In genomic region chr7:141487141-141487540, GRCm38 (mm10) we compare ENCODE assay signal across 20 mouse cellular contexts. TPM values are rescaled to one million over a fixed set of nuclear protein-coding genes. Genes with fewer than 3 reads are reported as not detected.
DNase-seq lines count a peak whose midpoint lies in the region; ATAC-seq and TF ChIP-seq lines count a peak whose summit lies in the region.
"Had no signal": no experiment of that assay in that cellular context is flagged by ENCODE, and none has a peak within 500 bp of the region (broad histone marks: within the 10 kb centered on the region; RNA-seq: fewer than 3 reads in every experiment).

No protein-coding gene starts in this region.

- no peak for TF ChIP-seq POLR2A in cerebellum, adult 2 months (IDR thresholded peaks at IDR 0.05; ENCODE audit: borderline replicate concordance, insufficient read depth, low read length)

- no peak overlapping the region for H3K4me2 ChIP-seq in embryonic facial prominence, embryonic 13.5 days
- H3K4me2 ChIP-seq in neural tube, embryonic 12.5 days (replicated peaks): no peak overlapping the region
- H3K4me2 ChIP-seq: forebrain, embryonic 13.5 days; heart, embryonic 11.5 days; hindbrain, embryonic 12.5 days had no signal

- H3K9ac ChIP-seq in embryonic facial prominence, embryonic 13.5 days: 0 out of 2 replicates have a peak overlapping the region, but pooled peaks have one; percentile 32
- 0 out of 2 replicates have a peak overlapping the region, but pooled peaks have one; percentile 13 for H3K9ac ChIP-seq in neural tube, embryonic 12.5 days
- H3K9ac ChIP-seq: hindbrain, embryonic 12.5 days had no signal

- peak overlapping the region; percentile 87 for H3K27ac ChIP-seq in cerebellum, adult 2 months (ENCODE audit: insufficient read depth, low read length)
- H3K27ac ChIP-seq in embryonic facial prominence, embryonic 13.5 days: no peak overlapping the region
- H3K27ac ChIP-seq in embryonic facial prominence, embryonic 10.5 days (replicated peaks): no peak overlapping the region
- peak overlapping the region; percentile 23; the same call in 1 of the 2 replicates for H3K27ac ChIP-seq in neural tube, embryonic 12.5 days
- H3K27ac ChIP-seq: forebrain, embryonic 10.5 days; forebrain, embryonic 13.5 days; hindbrain, embryonic 12.5 days; hindbrain, postnatal 0 days had no signal

- H3K4me1 ChIP-seq in cerebellum, adult 2 months (ENCODE audit: control insufficient read depth, insufficient read depth, low read length): peaks cover 65% of the 10 kb centered on the region
- peaks cover 7% of the 10 kb centered on the region for H3K4me1 ChIP-seq in embryonic facial prominence, embryonic 13.5 days
- peaks cover 17% of the 10 kb centered on the region for H3K4me1 ChIP-seq in embryonic facial prominence, embryonic 10.5 days
- peaks cover 20% of the 10 kb centered on the region for H3K4me1 ChIP-seq in neural tube, embryonic 12.5 days

- H3K9me3 ChIP-seq in embryonic facial prominence, embryonic 13.5 days: no peaks in the 10 kb centered on the region
- no peaks in the 10 kb centered on the region for H3K9me3 ChIP-seq in embryonic facial prominence, embryonic 10.5 days
- no peaks in the 10 kb centered on the region for H3K9me3 ChIP-seq in neural tube, embryonic 12.5 days
- H3K9me3 ChIP-seq: forebrain, embryonic 10.5 days; forebrain, embryonic 13.5 days; hindbrain, embryonic 12.5 days had no signal

- TF ChIP-seq CTCF in cerebellum, adult 2 months (IDR thresholded peaks at IDR 0.05; ENCODE audit: borderline replicate concordance, insufficient read depth, low read depth, low read length): no peak

- no peaks in the 10 kb centered on the region for H3K27me3 ChIP-seq in cerebellum, adult 2 months (ENCODE audit: control insufficient read depth, insufficient read depth, low read length)
- H3K27me3 ChIP-seq in embryonic facial prominence, embryonic 13.5 days: peaks cover 26% of the 10 kb centered on the region
- peaks cover 24% of the 10 kb centered on the region for H3K27me3 ChIP-seq in embryonic facial prominence, embryonic 10.5 days (replicated peaks; ENCODE audit: low read depth, poor library complexity, severe bottlenecking)
- peaks cover 17% of the 10 kb centered on the region for H3K27me3 ChIP-seq in neural tube, embryonic 12.5 days (replicated peaks)

- 28% methylated on average over 7 of the region's 7 CpGs for WGBS in cerebellum, adult 2 months
- WGBS in embryonic facial prominence, embryonic 13.5 days: 73% methylated on average over 7 of the region's 7 CpGs
- 83% methylated on average over 7 of the region's 7 CpGs for WGBS in embryonic facial prominence, embryonic 10.5 days
- 66% methylated on average over 7 of the region's 7 CpGs for WGBS in neural tube, embryonic 12.5 days

- no peak for ATAC-seq in embryonic facial prominence, embryonic 13.5 days (ENCODE audit: insufficient number of reproducible peaks, insufficient read depth, low FRiP score, low TSS enrichment, low read depth)
- ATAC-seq in neural tube, embryonic 12.5 days (ENCODE audit: low FRiP score, low read depth): no peak
- ATAC-seq: forebrain, embryonic 13.5 days; forebrain, embryonic 16.5 days; hindbrain, postnatal 0 days; inflammation-experienced regulatory T-cells, adult 6 months; intestine, embryonic 16.5 days had no signal

- peaks cover 8% of the 10 kb centered on the region for H3K36me3 ChIP-seq in embryonic facial prominence, embryonic 13.5 days
- peaks cover 20% of the 10 kb centered on the region for H3K36me3 ChIP-seq in embryonic facial prominence, embryonic 10.5 days (replicated peaks)
- H3K36me3 ChIP-seq in neural tube, embryonic 12.5 days: peaks cover 6% of the 10 kb centered on the region; the same call in 1 of the 2 replicates

- peak in 1 of 2 experiments; percentile 42 for DNase-seq in cerebellum, adult 2 months
- no peak for DNase-seq in cerebellum, adult 9-10 months
- no peak for DNase-seq in embryonic facial prominence, embryonic 10.5 days (ENCODE audit: low spot score)
- DNase-seq in neural tube, embryonic 10.5 days (ENCODE audit: extremely low spot score, low spot score): no peak
- DNase-seq: adrenal gland, adult 2 months; adrenal gland, postnatal 14 days; cerebellum, adult 11 months; gastrocnemius, postnatal 10 days; gastrocnemius, postnatal 36 days; kidney, adult 18-20 months had no signal

- peak overlapping the region; percentile 16 for H3K4me3 ChIP-seq in cerebellum, adult 2 months (replicated peaks; ENCODE audit: insufficient read depth, low read depth, low read length)
- H3K4me3 ChIP-seq in embryonic facial prominence, embryonic 13.5 days: no peak overlapping the region
- no peak overlapping the region for H3K4me3 ChIP-seq in embryonic facial prominence, embryonic 10.5 days
- no peak overlapping the region for H3K4me3 ChIP-seq in neural tube, embryonic 12.5 days
- H3K4me3 ChIP-seq: forebrain, embryonic 10.5 days; forebrain, embryonic 13.5 days; hindbrain, embryonic 12.5 days had no signal

RNA-seq across cellular contexts. Expression of gene Tspan4, which starts 12.1 kb away (rescaled TPM):
- polyA plus RNA-seq in cerebellum, adult 2 months (2012; rRNA removed): 140 and 162 TPM in 2 replicates
- polyA plus RNA-seq in embryonic facial prominence, embryonic 13.5 days (2015; fragmentation: Nextera tagmentation; extraction: Ambion mirVana): 46.4 and 55.6 TPM in 2 replicates
- 32.6 and 34.2 TPM in 2 replicates for polyA plus RNA-seq in embryonic facial prominence, embryonic 10.5 days (2016; fragmentation: Nextera tagmentation; extraction: Ambion mirVana)
- polyA plus RNA-seq in neural tube, embryonic 12.5 days (2016; fragmentation: Nextera tagmentation; extraction: Ambion mirVana): 34.2 and 37.1 TPM in 2 replicates

RNA-seq across cellular contexts. Expression of gene Polr2l, which starts 12.2 kb away (rescaled TPM):
- polyA plus RNA-seq in cerebellum, adult 2 months (2012; rRNA removed): 58.9 and 62.3 TPM in 2 replicates
- 64.5 and 70.3 TPM in 2 replicates for polyA plus RNA-seq in embryonic facial prominence, embryonic 13.5 days (2015; fragmentation: Nextera tagmentation; extraction: Ambion mirVana)
- 84.0 and 86.0 TPM in 2 replicates for polyA plus RNA-seq in embryonic facial prominence, embryonic 10.5 days (2016; fragmentation: Nextera tagmentation; extraction: Ambion mirVana)
- polyA plus RNA-seq in neural tube, embryonic 12.5 days (2016; fragmentation: Nextera tagmentation; extraction: Ambion mirVana): 73.5 and 80.6 TPM in 2 replicates

RNA-seq across cellular contexts. Expression of gene Cd151, which starts 19.9 kb away (rescaled TPM):
- 68.7 and 73.9 TPM in 2 replicates for polyA plus RNA-seq in cerebellum, adult 2 months (2012; rRNA removed)
- polyA plus RNA-seq in embryonic facial prominence, embryonic 13.5 days (2015; fragmentation: Nextera tagmentation; extraction: Ambion mirVana): 16.5 and 16.6 TPM in 2 replicates
- polyA plus RNA-seq in embryonic facial prominence, embryonic 10.5 days (2016; fragmentation: Nextera tagmentation; extraction: Ambion mirVana): 20.6 and 22.4 TPM in 2 replicates
- polyA plus RNA-seq in neural tube, embryonic 12.5 days (2016; fragmentation: Nextera tagmentation; extraction: Ambion mirVana): 20.6 and 22.7 TPM in 2 replicates

RNA-seq across cellular contexts. Expression of gene Cracr2b, which starts 26.2 kb away (rescaled TPM):
- polyA plus RNA-seq in cerebellum, adult 2 months (2012; rRNA removed): 8.3 and 10.1 TPM in 2 replicates
- 11.5 and 12.7 TPM in 2 replicates for polyA plus RNA-seq in embryonic facial prominence, embryonic 13.5 days (2015; fragmentation: Nextera tagmentation; extraction: Ambion mirVana)
- polyA plus RNA-seq in embryonic facial prominence, embryonic 10.5 days (2016; fragmentation: Nextera tagmentation; extraction: Ambion mirVana): 6.6 and 8.3 TPM in 2 replicates
- polyA plus RNA-seq in neural tube, embryonic 12.5 days (2016; fragmentation: Nextera tagmentation; extraction: Ambion mirVana): 6.7 and 7.6 TPM in 2 replicates
- polyA plus RNA-seq: inflammation-experienced regulatory T-cells, adult 6 months had no signal

RNA-seq across cellular contexts. Expression of gene Pnpla2, which starts 32.1 kb away (rescaled TPM):
- polyA plus RNA-seq in cerebellum, adult 2 months (2012; rRNA removed): 46.8 and 51.3 TPM in 2 replicates
- 13.4 and 13.5 TPM in 2 replicates for polyA plus RNA-seq in embryonic facial prominence, embryonic 13.5 days (2015; fragmentation: Nextera tagmentation; extraction: Ambion mirVana)
- polyA plus RNA-seq in embryonic facial prominence, embryonic 10.5 days (2016; fragmentation: Nextera tagmentation; extraction: Ambion mirVana): 13.2 and 14.3 TPM in 2 replicates
- 15.8 and 16.5 TPM in 2 replicates for polyA plus RNA-seq in neural tube, embryonic 12.5 days (2016; fragmentation: Nextera tagmentation; extraction: Ambion mirVana)

Comparison
In these comparisons a context has a peak if more than half of its experiments do, and no peak if none do; other contexts are left out.
1. H3K27ac ChIP-seq: peak in cerebellum, adult 2 months (single experiment) and neural tube, embryonic 12.5 days (single experiment); none in embryonic facial prominence, embryonic 13.5 days (single experiment) and embryonic facial prominence, embryonic 10.5 days (single experiment).